Mouse (Mus musculus): ENCODE measurements around the gene Tmtc2.

The Tmtc2 gene

DNA sequence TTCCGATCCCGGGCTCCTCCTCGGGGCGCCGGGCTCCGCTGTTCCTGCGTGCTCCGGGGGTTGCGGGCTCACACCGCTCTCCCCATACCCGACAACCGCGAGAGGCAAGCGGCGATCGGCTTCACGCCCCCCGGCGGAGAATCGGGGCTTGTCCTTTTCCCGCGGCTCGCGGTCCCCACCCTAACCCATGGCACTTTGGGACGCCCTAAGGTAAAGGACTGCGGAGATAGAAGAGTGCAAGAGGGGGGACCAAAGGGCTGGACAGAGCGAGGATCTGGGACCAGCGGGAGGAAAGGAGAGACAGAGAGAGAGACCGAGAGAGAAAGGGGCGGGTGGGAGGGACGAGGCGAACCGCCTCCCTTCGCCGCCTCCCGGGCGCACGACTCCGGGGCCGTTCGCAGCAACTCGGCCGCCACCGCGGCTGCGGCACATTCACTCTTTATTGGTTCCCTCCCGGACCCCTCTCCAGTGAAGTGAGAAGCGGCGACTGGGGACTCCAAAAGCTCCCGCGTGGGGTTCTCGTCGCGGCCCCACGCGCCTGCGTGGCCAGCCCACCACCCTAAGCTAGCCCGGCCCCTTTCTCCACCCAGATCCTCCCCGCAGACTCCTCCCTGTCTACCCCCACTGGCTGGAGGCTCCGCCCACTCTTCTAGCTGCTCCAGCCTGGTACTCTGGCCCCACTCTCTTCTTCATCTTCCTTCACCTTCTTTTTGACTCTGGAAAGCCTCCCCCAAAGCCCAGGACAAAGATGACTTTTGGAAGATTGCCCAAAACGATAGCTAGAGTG, at the start of gene Tmtc2:
Gene Tmtc2, minus strand, starts transcription at position 544 of the 787 bp plus-strand sequence.
- peak; percentile 63 for DNase-seq (ENCODE audit: low read depth)

GRCm38 (mm10) chr10:105612117-105612516, 37.9 kb upstream of the Tmtc2 start:
- no peak for DNase-seq (ENCODE audit: low read depth)

DNA sequence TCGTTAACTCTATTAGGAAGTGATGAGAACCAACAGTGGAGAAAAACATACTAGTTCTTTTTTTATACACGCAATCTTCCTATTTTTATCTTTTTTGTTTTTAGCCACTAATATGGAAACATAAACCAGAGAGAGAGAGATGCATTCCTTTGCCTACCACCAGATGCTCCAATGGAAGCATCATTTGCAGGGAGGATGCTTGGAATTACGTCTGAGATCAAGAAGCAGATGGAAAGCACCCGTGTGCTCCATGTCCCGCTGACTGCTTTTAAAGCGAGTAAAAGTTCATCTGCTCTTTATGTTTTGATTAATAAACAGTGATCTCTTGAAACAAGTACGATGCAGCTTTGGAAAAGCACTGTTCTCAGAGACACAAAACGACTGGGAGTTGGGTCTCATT, 24.6 kb upstream of the Tmtc2 start:
- no peak for DNase-seq (ENCODE audit: low read depth)

- DNase-seq (ENCODE audit: low read depth) = no peak
Observed at GRCm38 (mm10) chr10:105597226-105597625, 23.0 kb upstream of the Tmtc2 start.

GRCm38 (mm10) chr10:105595480-105596102, 21.3 kb upstream of the Tmtc2 start:
- DNase-seq (ENCODE audit: low read depth) = no peak

GRCm38 (mm10) chr10:105588141-105588540, 13.9 kb upstream of the Tmtc2 start:
- DNase-seq (ENCODE audit: low read depth) = no peak

DNA sequence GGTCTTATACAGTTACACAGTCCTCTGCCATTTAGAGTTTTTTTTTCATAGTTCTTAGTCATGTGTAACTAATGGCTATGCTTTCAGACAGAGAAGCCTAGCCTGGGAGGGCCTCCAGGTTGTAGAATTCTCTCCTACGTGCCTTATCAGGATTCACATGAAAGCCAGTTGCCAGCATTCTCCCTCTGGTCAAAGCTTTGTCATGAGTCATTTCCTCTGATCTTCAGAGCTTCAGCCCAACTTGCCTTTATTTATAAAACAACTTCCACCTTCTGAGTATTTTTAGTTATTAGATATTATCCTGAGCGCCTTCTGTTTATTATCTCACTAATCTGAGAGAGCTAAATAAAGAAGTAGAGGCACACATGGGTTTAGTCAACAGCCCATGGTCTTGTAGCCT, 5.1 kb upstream of the Tmtc2 start:
- no peak for DNase-seq (ENCODE audit: low read depth)

GRCm38 (mm10) chr10:105578291-105578845, 4.1 kb upstream of the Tmtc2 start:
- DNase-seq (ENCODE audit: low read depth) = no peak

GRCm38 (mm10) chr10:105574695-105575660, 727 bp upstream of the Tmtc2 start:
- DNase-seq (ENCODE audit: low read depth) = peak; percentile 83

DNA sequence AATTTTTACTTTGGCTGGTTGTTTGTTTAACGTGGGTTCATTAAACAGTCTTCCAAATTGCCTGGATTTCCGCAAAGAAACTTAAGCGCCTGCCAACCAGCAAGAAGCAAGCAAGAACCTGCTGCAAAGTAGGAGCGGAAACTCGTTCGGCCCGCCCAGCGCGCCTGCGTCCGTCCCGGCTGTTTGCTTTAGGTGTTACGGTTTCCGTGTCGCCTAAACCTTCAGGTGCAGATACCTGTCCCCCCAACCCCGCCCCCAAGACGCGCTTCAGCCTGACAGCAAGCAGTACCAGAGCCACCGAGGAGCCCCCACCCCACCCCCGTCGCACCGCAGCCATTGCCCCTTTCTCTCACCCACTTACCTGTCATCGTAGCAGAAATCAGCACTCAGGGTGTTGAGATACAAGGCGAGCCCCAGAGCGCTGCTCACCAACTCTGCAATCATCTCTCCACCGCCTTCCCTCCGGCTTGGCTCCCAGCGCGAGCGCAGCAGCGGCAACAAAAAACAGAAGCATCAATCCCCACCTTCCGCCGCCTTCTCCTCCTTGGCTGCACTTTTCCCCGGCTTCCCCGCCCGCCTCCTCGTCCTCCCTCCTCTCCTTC, 844 bp downstream of the Tmtc2 start:
- DNase-seq (ENCODE audit: low read depth) = no peak

- DNase-seq (ENCODE audit: low read depth) = no peak
Observed at GRCm38 (mm10) chr10:105572829-105573228, 1.4 kb downstream of the Tmtc2 start.

DNA sequence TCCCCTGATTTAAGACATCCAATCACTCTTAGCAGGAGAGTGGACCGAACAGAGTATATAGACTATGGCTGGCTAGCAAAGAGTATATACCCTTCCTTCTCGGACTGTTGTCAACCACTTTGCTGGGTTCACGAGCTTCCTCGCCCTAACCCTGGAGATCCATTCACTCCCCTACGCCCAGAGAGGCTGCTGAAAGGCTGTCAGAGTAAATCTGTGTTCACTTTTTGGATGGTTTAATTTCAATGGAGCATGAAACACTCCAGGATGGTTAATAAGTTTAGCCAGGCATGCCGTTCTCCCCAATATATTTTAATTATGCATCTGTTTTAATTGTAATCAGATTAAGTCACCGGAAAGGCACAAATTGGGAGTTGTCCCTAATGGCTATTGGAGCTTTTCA, 1.9 kb downstream of the Tmtc2 start:
- no peak for DNase-seq (ENCODE audit: low read depth)

DNA sequence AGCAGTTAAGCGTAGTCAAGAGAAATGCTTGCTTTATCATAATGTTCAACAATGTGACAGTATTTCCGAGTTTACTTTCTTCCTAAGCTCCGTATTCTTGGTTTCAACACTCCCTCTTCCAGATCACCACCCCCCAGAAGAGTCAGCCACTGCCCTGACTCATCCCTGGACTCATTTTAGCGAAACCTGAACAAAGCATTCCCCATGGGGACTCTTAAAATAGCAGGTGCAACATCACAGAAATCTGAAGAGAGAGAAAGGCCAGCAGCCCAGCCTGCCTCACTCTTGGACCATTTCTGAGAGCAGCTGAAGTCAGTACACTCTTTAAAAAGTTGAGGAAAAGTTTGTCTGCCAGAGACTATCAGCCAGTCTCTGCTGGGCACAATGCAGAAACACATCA, 2.4 kb downstream of the Tmtc2 start:
- no peak for DNase-seq (ENCODE audit: low read depth)

DNA sequence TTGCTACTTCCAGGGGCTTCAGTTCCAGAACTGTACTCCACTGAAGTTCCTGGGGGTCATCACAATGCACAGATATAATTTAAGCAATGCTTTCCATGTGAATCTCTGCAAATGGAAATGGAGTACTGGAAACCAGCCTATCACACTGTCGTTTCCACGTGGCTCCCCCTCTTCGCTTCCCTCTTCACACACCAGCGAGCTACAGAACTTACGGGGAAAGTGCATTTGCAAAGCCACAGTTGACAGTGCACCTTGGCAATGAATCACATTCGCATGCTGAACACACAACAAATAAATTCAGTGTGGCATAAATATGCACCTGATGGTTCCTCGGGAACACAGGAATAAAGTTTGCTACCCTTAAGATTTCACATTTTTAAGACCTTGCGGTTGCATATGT, 3.2 kb downstream of the Tmtc2 start:
- DNase-seq (ENCODE audit: low read depth) = no peak

GRCm38 (mm10) chr10:105569573-105569972, 4.7 kb downstream of the Tmtc2 start:
- no peak for DNase-seq (ENCODE audit: low read depth)

- DNase-seq (ENCODE audit: low read depth) = no peak
Observed at GRCm38 (mm10) chr10:105567825-105568531, 6.3 kb downstream of the Tmtc2 start.

- no peak for DNase-seq (ENCODE audit: low read depth)
Observed at GRCm38 (mm10) chr10:105561548-105561947, 12.7 kb downstream of the Tmtc2 start.

DNA sequence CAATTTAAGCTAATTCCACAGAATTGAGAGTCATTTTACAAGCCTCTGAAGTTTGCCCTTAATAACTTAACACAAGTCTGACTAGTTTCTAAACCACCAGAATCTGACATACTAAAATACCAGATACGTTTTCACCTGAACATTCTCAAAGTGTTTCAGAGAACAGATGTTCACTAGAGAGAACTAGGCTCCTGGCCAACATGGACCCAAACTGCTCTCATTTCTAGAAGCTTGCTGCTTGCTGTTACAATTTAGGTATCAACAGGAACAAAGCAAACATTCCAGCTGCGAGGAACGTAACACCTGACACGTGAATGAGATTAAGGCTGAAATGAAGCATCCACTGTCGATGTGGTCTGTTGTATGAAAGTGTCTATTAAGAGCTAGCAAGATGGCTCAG, 16.7 kb downstream of the Tmtc2 start:
- no peak for DNase-seq (ENCODE audit: low read depth)

- DNase-seq (ENCODE audit: low read depth) = no peak
Observed at GRCm38 (mm10) chr10:105556890-105557572, 17.2 kb downstream of the Tmtc2 start.

DNA sequence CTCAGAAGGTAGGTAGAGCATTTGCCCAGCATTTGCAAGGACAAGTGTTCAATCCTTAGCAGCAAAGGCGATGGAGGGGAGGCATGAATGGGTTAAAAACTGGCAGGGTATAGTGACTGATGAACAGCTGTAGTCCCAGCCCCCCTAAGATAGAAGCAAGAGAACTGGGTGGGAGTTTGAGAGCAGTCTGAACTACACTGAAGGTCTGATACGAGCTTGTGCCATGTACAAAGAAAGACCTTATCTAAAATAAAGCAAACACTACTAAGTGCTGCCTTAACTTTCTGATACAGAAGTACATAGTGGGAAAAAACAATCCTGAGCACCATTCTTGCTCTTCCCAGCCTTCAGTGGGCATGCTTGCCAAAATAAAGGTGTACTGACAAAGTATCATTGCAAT, 20.1 kb downstream of the Tmtc2 start:
- no peak for DNase-seq (ENCODE audit: low read depth)

DNA sequence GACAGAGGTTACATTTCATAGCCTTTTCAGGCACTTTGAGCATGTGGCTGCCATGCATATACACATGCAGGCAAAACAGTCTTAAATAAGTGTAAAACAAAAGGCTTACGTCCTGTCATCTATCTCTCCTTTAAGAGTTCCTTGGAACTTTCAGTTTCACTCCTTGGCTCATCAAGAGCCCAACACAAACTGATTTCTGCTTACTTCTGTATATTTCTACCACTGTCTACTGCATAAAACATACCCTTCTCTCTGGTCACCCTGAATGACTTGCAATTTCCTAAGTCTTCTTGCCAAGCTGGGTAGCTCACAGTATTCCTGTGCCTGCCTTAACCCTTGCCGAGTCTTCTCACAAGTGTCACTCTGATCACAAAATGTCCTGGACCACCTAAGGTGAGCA, 26.2 kb downstream of the Tmtc2 start:
- DNase-seq (ENCODE audit: low read depth) = no peak
